Mouse (Mus musculus) urinary bladder, adult 2 months (tissue): Measurements from ENCODE around the gene Cacnb3. TPM values are rescaled to one million over a fixed set of nuclear protein-coding genes. Genes with fewer than 3 reads are reported as not detected.

Experiments
- DNase-seq: peaks from one replicate; pipeline ENCODE4 v3.0.0; 2022; ENCODE audit warnings: low spot score
- polyA plus RNA-seq: library from polyadenylated mRNA; depleted of rRNA; stranded (reverse); fragments of >200 nt; gene quantifications from 2 replicates; pipeline ENCODE4 v1.2.3, GENCODE M21; 2012; rRNA removed

The Cacnb3 gene
- polyA plus RNA-seq, 1 experiment: 75.2 TPM

DNA sequence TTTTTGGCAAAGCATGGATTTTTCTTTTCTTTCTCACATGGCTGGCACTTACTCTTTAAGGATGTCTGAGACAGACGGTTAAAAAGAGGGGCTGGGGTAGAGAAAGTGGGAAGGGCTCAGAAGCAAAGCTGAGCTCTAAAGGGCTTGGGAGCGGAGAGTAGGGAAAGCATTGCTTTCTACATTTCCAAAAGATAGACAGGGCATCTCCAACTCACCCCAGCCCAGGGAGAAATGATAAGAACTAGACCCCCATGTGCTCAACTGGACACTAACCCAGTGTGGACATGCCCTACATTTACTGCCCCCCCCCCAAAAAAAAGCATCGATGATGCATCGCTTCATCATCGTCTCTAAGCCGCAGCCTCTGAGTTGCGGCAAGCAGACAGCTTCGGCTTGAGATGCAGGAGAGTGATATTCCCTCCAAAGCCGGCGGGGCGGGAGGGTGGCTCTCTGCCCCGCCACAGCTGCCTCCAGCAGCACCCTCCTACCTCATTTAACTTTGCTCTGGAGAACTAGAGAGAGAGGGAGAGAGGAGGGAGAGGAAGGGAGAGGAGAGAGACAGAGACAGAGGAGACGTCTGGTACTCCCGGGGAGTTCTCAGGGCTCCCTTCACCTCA lies 45.1 kb downstream of the Cacnb3 start:
- DNase-seq: no peak

DNA sequence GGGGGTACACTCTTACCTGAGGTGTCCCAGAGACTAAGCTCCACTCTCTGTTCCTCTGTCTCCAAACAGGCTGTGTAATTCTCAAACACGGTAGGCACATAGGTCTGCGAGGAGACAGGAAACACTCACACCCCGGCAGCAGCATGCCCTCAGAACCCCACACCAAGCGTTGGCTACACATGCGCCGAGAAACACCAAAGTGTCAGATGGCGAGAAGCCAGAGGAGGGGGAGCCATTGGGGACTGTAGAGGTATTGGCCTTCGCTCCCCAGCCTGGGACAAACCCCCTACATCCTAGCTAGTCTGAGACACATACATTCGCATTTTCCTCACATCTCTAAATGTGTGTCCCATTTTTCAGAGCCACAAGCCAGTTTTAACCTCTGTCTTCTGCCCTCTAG lies 45.8 kb downstream of the Cacnb3 start:
- DNase-seq: no peak

DNA sequence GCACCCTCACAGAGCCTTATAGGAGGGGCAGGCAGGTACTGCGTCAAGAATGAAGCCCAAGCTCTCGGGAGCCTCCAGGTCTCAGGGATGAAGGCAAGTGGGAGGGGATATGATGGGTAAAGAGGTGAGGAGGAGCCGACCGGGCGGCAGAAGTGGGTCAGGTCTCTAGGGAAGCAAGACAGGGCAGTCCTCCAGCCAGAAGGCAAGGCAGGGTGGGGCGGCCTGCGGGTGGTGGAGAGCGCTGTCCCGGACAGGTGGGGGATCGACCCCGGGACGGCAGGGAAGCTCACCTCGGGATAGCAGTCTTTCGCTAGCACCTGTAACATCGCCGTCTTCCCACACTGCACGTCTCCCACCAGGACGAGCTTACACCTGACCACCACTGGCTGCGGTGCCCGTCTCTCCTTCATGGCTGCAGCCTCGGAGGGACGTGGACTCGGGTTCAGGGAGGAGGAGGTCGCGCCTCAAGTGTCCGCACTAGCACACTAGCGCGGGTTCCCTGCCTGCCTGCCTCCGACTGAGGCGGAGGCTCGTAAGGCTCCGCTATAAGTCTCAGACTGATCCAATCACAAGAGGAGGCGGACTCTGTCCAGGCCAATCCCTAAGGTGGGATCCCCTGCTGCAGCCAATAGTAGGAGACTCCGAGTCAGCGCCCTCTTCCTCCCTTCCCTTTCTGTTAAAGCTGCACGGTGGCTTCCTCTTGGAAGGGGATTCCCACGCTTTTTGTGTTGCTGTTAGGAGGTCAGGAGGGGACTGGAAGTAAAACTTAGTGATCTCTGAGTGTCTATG lies 46.5 kb downstream of the Cacnb3 start, which contains the start of gene Rnd1:
Rnd1 (minus strand) TSS at position 522 of the 789 bp plus-strand sequence.
- peak; percentile 59 for DNase-seq

- no peak for DNase-seq
These were observed 47.3 kb downstream of the Cacnb3 start for GRCm38 (mm10) chr15:98677977-98678376.

DNA sequence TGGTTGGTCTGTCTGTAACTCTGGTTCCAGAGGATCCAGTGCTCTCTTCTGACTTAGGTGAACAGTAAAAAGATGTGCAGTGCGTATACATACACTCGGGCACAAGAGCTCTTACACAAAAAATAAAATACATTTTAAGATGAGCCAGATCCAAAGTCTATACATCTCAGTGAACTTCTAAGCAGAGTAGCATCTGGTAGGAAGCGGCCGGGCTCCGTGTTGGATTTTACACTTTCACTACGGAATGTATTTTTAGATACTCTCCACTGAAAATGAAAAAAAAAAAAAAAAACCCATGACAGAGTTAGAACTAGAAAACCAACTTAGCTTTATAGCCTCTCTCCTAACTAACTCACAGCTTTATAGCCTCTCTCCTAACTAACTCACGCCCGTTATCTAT lies 50.0 kb downstream of the Cacnb3 start:
- no peak for DNase-seq

DNA sequence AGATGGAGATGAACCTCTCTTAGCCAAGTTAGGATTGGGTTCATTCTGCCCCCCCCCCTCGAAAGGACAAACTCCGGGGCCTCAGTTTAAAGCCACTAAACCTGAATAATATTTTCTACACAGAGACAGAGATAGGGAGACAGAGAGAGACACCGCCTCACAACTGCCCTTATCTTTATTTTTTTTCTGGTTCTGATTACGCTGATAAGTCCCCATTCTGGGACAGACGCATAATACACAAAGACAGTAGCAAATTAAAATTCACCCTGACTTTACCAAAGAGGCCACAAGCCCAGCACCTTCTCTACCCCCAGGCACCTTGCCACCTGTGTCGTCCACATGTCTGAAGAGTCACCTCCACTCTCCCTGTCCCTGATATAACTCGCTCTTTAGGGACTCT lies 51.0 kb downstream of the Cacnb3 start:
- no peak for DNase-seq

GRCm38 (mm10) chr15:98683177-98683576 lies 52.5 kb downstream of the Cacnb3 start:
- DNase-seq: no peak

DNA sequence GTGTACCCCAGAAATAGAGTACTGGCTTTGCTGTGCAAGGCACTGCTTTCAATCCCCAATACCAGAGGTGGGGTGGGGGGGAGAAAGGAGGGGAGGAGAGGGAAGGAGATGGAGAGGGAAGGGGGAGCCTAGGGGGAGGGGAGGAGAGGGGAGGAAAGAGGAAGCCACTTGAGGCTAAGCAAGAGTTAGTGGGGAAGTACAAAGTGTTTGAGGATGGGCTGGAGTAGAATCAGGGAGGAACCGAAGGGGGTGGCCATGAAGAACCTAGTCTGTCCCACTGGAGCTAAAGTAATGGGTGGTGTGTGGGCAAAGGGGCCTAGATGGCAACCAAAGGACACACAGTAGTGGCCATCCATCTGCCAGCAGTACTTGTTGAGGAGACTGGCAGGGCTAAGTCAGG lies 53.1 kb downstream of the Cacnb3 start:
- DNase-seq: no peak

GRCm38 (mm10) chr15:98685926-98686325 lies 55.3 kb downstream of the Cacnb3 start:
- DNase-seq: no peak

DNA sequence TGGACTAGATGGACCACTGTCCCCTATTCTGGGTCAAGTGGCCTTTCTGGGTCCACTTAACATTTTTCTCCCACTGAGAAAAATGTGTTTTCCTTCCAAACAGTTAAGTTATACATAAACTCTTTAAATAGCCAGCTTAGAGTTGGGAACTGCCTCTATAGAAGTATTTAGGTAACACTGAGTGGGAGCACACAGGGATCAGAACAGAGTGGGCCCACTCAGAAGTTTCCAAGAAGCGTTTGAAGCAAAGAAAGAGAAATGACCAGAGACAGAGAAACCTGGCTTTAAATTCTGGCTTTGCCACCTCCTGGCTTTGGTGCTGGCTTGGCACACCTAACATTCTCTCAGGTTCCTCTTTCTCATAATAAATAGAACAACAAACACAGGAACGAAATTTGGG lies 59.0 kb downstream of the Cacnb3 start:
- no peak for DNase-seq

GRCm38 (mm10) chr15:98691486-98692147 lies 61.0 kb downstream of the Cacnb3 start:
- DNase-seq: no peak

- DNase-seq: no peak
These were observed 61.6 kb downstream of the Cacnb3 start for GRCm38 (mm10) chr15:98692171-98692715.

Other genes starting within 250 kb of the Cacnb3 start
- not detected in 2 replicates for gene Olfr283, start 249.9 kb upstream of the Cacnb3 start, polyA plus RNA-seq
- gene Olfr282, start 199.6 kb upstream of the Cacnb3 start, polyA plus RNA-seq: not detected in 2 replicates
- gene Olfr281, start 178.3 kb upstream of the Cacnb3 start, polyA plus RNA-seq: not detected in 2 replicates
- gene OR5BS1P, start 160.9 kb upstream of the Cacnb3 start, polyA plus RNA-seq: 0.01 TPM in 1 of 2 replicates, not detected in the other
- gene Lalba, start 148.1 kb upstream of the Cacnb3 start, polyA plus RNA-seq: not detected in 2 replicates
- not detected in 2 replicates for gene Olfr279, start 138.4 kb upstream of the Cacnb3 start, polyA plus RNA-seq
- gene Kansl2, start 96.6 kb upstream of the Cacnb3 start, polyA plus RNA-seq: 38.2 and 42.7 TPM in 2 replicates
- gene Ccnt1, start 59.9 kb upstream of the Cacnb3 start, polyA plus RNA-seq: 14.3 and 16.4 TPM in 2 replicates
- gene 4930415O20Rik, start 59.8 kb upstream of the Cacnb3 start, polyA plus RNA-seq: not detected in 2 replicates
- gene Adcy6, start 20.8 kb upstream of the Cacnb3 start, polyA plus RNA-seq: 43.2 and 53.3 TPM in 2 replicates
- gene Ddx23, start 32.1 kb downstream of the Cacnb3 start, polyA plus RNA-seq: 34.0 and 45.1 TPM in 2 replicates
- 2.1 and 3.0 TPM in 2 replicates for gene Rnd1, start 46.6 kb downstream of the Cacnb3 start, polyA plus RNA-seq
- 3.1 and 4.5 TPM in 2 replicates for gene Ccdc65, start 77.4 kb downstream of the Cacnb3 start, polyA plus RNA-seq
- gene Fkbp11, start 97.4 kb downstream of the Cacnb3 start, polyA plus RNA-seq: 11.7 and 15.9 TPM in 2 replicates
- 74.0 and 79.1 TPM in 2 replicates for gene Arf3, start 132.4 kb downstream of the Cacnb3 start, polyA plus RNA-seq
- gene Wnt10b, start 147.3 kb downstream of the Cacnb3 start, polyA plus RNA-seq: 4.0 and 6.8 TPM in 2 replicates
- 0.04 and 0.09 TPM in 2 replicates for gene Wnt1, start 159.0 kb downstream of the Cacnb3 start, polyA plus RNA-seq
- 0.04 and 0.08 TPM in 2 replicates for gene Ddn, start 178.7 kb downstream of the Cacnb3 start, polyA plus RNA-seq
- 83.1 and 89.5 TPM in 2 replicates for gene Prkag1, start 200.7 kb downstream of the Cacnb3 start, polyA plus RNA-seq
- gene Kmt2d, start 240.4 kb downstream of the Cacnb3 start, polyA plus RNA-seq: 25.7 and 39.0 TPM in 2 replicates